Mouse (Mus musculus) c-Kit-positive CD71-negative TER-119-negative erythroid progenitor cells, embryonic 14.5 days (primary cell): ENCODE data around the gene Gabra1.

Experiments
- DNase-seq: peaks from one replicate; pipeline ENCODE4 v3.0.0-alpha.2; 2013; ENCODE audit warnings: low read depth

Gene Gabra1

DNA sequence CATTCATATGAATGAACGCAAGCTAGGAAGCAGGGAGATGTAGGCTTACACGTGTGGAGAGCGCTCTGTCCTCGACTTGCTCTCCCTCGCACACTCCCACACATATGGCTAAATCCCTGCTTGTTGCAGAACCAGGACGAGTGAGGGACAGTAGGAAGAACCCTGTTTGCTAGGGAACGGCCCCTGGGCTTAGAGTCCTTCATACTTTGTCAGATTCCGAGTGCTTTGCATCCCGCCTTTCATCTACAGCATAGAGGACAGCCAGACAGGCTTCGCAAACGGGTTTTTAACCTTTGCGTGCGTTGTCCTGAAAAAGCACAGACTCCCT is at the start of gene Gabra1:
Gene Gabra1, minus strand, starts transcription at position 106 of the 328 bp plus-strand sequence.
- DNase-seq: no peak

DNA sequence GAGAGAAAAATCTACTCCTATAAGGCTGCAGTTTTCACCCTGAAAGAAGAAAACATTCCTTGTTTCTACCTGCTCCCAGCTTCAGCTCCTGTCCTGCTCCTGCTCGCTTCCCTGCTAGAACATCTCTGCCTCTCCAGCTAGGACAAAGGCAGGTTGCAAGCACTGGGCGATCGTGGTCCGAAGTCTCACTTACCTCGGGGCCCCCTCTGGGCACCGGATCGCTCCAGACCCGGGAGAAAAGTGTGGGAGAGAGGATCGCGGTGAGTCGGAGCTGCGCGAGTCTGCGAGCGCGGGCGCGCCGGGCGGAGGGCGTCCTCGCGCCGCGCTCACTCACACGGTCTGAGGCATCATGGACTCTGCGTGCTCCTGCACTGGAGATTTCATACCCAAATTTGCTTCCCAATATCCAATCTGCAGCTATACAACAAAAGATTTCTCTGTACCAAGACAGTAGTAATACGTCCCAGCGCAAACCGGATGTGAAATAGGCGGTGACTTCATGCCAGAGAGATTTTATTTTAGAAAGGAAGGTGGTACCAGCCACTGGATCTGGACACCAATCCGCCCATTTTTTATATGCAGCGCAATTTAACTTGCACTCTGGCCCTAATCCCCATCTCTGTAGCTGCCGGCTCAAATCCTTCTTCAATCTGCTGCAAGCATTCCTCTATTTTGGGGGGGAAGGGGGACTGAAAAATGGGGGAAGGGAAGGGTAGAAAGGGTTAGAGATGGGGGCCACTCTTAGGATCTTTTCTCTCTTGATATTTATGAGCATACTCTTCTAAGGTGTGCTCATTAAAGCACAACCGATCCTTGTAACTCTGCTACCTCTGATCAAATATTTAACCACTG is 531 bp downstream of the Gabra1 start:
- no peak for DNase-seq

GRCm38 (mm10) chr11:42181426-42181825 is 1.3 kb downstream of the Gabra1 start:
- no peak for DNase-seq

- DNase-seq: no peak
These were observed 3.2 kb downstream of the Gabra1 start for GRCm38 (mm10) chr11:42179535-42179934.

GRCm38 (mm10) chr11:42178296-42178695 is 4.4 kb downstream of the Gabra1 start:
- DNase-seq: no peak

- DNase-seq: no peak
These were observed 31.3 kb downstream of the Gabra1 start for GRCm38 (mm10) chr11:42151396-42151795.

DNA sequence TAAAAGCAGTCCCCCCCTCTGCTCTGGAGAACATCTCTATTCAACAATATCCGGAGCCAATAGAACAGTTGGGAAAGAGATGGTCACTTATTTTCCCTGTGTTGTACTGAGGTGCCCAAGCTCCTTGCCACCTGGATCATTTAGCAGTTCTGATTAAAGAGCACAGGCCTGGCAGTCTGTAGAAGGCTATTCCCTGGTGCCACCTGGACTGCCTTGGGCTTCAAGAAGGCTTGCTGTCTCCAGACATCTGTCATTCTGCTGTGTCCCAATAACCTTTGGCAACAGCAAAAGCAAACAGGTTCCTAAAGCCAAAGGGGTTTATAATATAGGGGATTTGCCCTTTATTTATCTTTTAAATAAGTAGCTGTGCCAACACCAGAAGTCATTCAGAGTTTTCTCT is 65.8 kb downstream of the Gabra1 start:
- no peak for DNase-seq

DNA sequence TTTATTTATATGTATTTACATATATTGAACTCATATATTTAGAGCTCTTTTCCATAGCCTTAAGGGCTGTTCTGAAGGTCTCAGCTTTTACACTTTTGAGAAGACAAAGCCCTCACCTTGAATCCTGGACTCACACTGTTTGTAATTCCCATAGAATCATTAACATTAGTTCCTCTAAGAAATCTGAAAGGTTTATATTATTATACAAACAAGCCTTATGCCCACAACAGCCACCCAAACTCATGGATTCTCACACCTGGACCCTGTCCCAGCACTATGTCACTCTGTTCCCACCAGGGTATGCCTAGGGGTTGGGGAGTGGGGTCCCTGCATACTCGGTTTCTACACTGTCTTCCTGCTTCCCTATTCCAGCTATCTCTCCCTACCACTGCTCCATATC is 72.7 kb downstream of the Gabra1 start:
- DNase-seq: no peak

- no peak for DNase-seq
These were observed 73.1 kb downstream of the Gabra1 start for GRCm38 (mm10) chr11:42109627-42110026.

DNA sequence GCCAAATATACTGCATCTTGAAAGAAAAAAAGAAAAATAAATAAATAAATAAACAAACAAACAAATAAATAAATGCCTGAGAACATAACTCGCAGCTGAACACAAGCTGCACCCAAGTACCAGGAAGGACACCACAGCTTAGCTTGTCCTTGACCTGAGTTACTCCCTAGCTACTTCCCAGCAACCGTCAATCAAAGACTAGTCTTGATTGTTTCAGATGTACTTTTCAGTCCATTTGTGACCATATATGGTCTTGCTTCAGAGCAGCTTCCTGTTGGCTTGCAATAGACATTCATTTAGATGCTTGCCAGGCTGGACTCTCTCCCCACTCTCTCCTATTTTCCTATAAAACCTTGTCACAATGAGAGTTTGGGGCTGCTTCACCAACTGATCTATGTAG is 87.2 kb downstream of the Gabra1 start:
- no peak for DNase-seq
